ENCODE assay signal across 27 mouse cellular contexts in genomic region chr7:67072015-67072685, GRCm38 (mm10).
A peak's percentile ranks its signal among the peaks of the same experiment; 100 is the strongest.
DNase-seq lines count a peak whose midpoint lies in the region; ATAC-seq and TF ChIP-seq lines count a peak whose summit lies in the region.
"Had no signal": no experiment of that assay in that cellular context is flagged by ENCODE, and none has a peak within 500 bp of the region (broad histone marks: within the 10 kb centered on the region; RNA-seq: fewer than 3 reads in every experiment).

No protein-coding gene starts in this region.

- DNase-seq in heart, postnatal 14 days = no peak
- DNase-seq in lung, embryonic 14.5 days = peak; percentile 93
- DNase-seq in lung, adult 18-20 months = no peak
- no peak for DNase-seq in limb, embryonic 10.5 days (ENCODE audit: low spot score)
- no peak for DNase-seq in limb, embryonic 11.5 days (ENCODE audit: low spot score)
- no peak for DNase-seq in c-Kit-positive CD71-positive TER-119-positive erythroid progenitor cells, embryonic 14.5 days (ENCODE audit: low spot score)
- DNase-seq in frontal cortex, adult 2 months (ENCODE audit: extremely low spot score in 1 of 2, low spot score in 1 of 2) = no peak
- DNase-seq: adrenal gland, adult 2 months; cerebellum, adult 18-20 months; cerebellum, postnatal 14 days; gastrocnemius, postnatal 25 days; kidney, adult 8-10 months; layer of hippocampus, adult 9-11 months; retina, postnatal 1 day; right cerebral cortex, postnatal 25 days; spleen, adult 18-20 months had no signal

- no peak overlapping the region for H3K4me3 ChIP-seq in heart, embryonic 14.5 days (ENCODE audit: control insufficient read depth in 1 of 2, insufficient read depth in 1 of 2, low read depth in 1 of 2, low read length in 2 of 2)
- no peak overlapping the region for H3K4me3 ChIP-seq in lung, embryonic 14.5 days (ENCODE audit: low read depth, low read length)
- H3K4me3 ChIP-seq in limb, embryonic 10.5 days = no peak overlapping the region
- no peak overlapping the region for H3K4me3 ChIP-seq in limb, embryonic 11.5 days (ENCODE audit: low read depth, low read length)
- H3K4me3 ChIP-seq: forebrain, embryonic 10.5 days; liver, embryonic 12.5 days; midbrain, embryonic 10.5 days; myocyte; neural tube, embryonic 13.5 days had no signal

- no peaks in the 10 kb centered on the region for H3K27me3 ChIP-seq in heart, embryonic 14.5 days (ENCODE audit: control insufficient read depth, insufficient read depth, low read length)
- H3K27me3 ChIP-seq in lung, embryonic 14.5 days (ENCODE audit: insufficient read depth, low read length) = no peaks in the 10 kb centered on the region
- no peaks in the 10 kb centered on the region for H3K27me3 ChIP-seq in limb, embryonic 10.5 days (ENCODE audit: low read depth, poor library complexity, severe bottlenecking)
- no peaks in the 10 kb centered on the region for H3K27me3 ChIP-seq in limb, embryonic 11.5 days (ENCODE audit: control insufficient read depth, insufficient read depth, low read length)
- H3K27me3 ChIP-seq: liver, embryonic 12.5 days; neural tube, embryonic 13.5 days had no signal

- no peak overlapping the region for H3K9ac ChIP-seq in heart, embryonic 14.5 days (ENCODE audit: low read length)
- no peak overlapping the region for H3K9ac ChIP-seq in lung, embryonic 14.5 days
- H3K9ac ChIP-seq in limb, embryonic 11.5 days (ENCODE audit: low read length) = no peak overlapping the region
- H3K9ac ChIP-seq: hindbrain, embryonic 14.5 days; liver, embryonic 12.5 days; neural tube, embryonic 13.5 days had no signal

- intact Hi-C loops in heart, postnatal 14 days (cut with DNase I) = no loop called here

- TF ChIP-seq CTCF in lung, embryonic 14.5 days (IDR thresholded peaks at IDR 0.05; ENCODE audit: low read depth) = no peak

- H3K9me3 ChIP-seq in heart, embryonic 14.5 days (ENCODE audit: control insufficient read depth, low read length) = no peaks in the 10 kb centered on the region
- H3K9me3 ChIP-seq in lung, embryonic 14.5 days (ENCODE audit: low read depth, low read length) = no peaks in the 10 kb centered on the region
- H3K9me3 ChIP-seq in limb, embryonic 10.5 days (replicated peaks) = no peaks in the 10 kb centered on the region
- no peaks in the 10 kb centered on the region for H3K9me3 ChIP-seq in limb, embryonic 11.5 days (ENCODE audit: control insufficient read depth, low read length)
- H3K9me3 ChIP-seq: forebrain, embryonic 10.5 days; liver, embryonic 12.5 days; midbrain, embryonic 10.5 days; neural tube, embryonic 13.5 days had no signal

- H3K36me3 ChIP-seq in heart, embryonic 14.5 days (ENCODE audit: control insufficient read depth, insufficient read depth, low read length) = no peaks in the 10 kb centered on the region
- H3K36me3 ChIP-seq in lung, embryonic 14.5 days (ENCODE audit: insufficient read depth) = no peaks in the 10 kb centered on the region
- H3K36me3 ChIP-seq in limb, embryonic 10.5 days = no peaks in the 10 kb centered on the region
- no peaks in the 10 kb centered on the region for H3K36me3 ChIP-seq in limb, embryonic 11.5 days (ENCODE audit: control insufficient read depth, insufficient read depth, low read length)
- H3K36me3 ChIP-seq: forebrain, embryonic 10.5 days; liver, embryonic 12.5 days; midbrain, embryonic 10.5 days; neural tube, embryonic 13.5 days had no signal

- no peak for ATAC-seq in heart, embryonic 14.5 days (ENCODE audit: insufficient number of reproducible peaks, insufficient read depth, low FRiP score, low read depth)
- ATAC-seq in lung, embryonic 14.5 days (ENCODE audit: insufficient read depth) = peak; percentile 96
- ATAC-seq in limb, embryonic 11.5 days (ENCODE audit: insufficient number of reproducible peaks, low FRiP score, low TSS enrichment, low read depth) = peak; percentile 59; the same call in 1 of the 2 replicates
- ATAC-seq: forebrain, embryonic 16.5 days; inflammation-experienced regulatory T-cells, adult 6 months; liver, embryonic 12.5 days; midbrain, embryonic 16.5 days had no signal

- peaks cover 6 to 12% of the 10 kb centered on the region in 2 experiments; a peak in 3 of 4 replicates for H3K4me1 ChIP-seq in heart, embryonic 14.5 days (ENCODE audit: control insufficient read depth in 2 of 2, insufficient read depth in 2 of 2, low read length in 2 of 2)
- no peaks in the 10 kb centered on the region for H3K4me1 ChIP-seq in lung, embryonic 14.5 days (ENCODE audit: insufficient read depth)
- peaks cover 23% of the 10 kb centered on the region for H3K4me1 ChIP-seq in limb, embryonic 10.5 days
- H3K4me1 ChIP-seq in limb, embryonic 11.5 days (ENCODE audit: control insufficient read depth, insufficient read depth, low read length) = no peaks in the 10 kb centered on the region
- H3K4me1 ChIP-seq: forebrain, embryonic 10.5 days; liver, embryonic 12.5 days; midbrain, embryonic 10.5 days; neural tube, embryonic 13.5 days had no signal

- H3K4me2 ChIP-seq in heart, embryonic 14.5 days (ENCODE audit: low read length) = no peak overlapping the region
- H3K4me2 ChIP-seq in lung, embryonic 14.5 days = no peak overlapping the region
- no peak overlapping the region for H3K4me2 ChIP-seq in limb, embryonic 11.5 days (ENCODE audit: low read depth, severe bottlenecking)
- H3K4me2 ChIP-seq: hindbrain, embryonic 14.5 days; liver, embryonic 12.5 days; neural tube, embryonic 13.5 days had no signal

- peak overlapping the region; percentile 29 to 53; a peak in 3 of 4 replicates for H3K27ac ChIP-seq in heart, embryonic 14.5 days (replicated peaks in 1 of 2; ENCODE audit: control insufficient read depth in 1 of 2, insufficient read depth in 1 of 2, low read depth in 2 of 2, low read length in 2 of 2)
- peak overlapping the region; percentile 74 for H3K27ac ChIP-seq in lung, embryonic 14.5 days (ENCODE audit: low read depth)
- peak overlapping the region; percentile 30; the same call in 1 of the 2 replicates for H3K27ac ChIP-seq in limb, embryonic 10.5 days
- no peak overlapping the region for H3K27ac ChIP-seq in limb, embryonic 11.5 days (replicated peaks; ENCODE audit: low read depth, low read length)
- H3K27ac ChIP-seq: forebrain, embryonic 10.5 days; hindbrain, embryonic 14.5 days; liver, embryonic 12.5 days; macrophage; midbrain, embryonic 10.5 days; neural tube, embryonic 13.5 days had no signal

- WGBS in heart, embryonic 14.5 days = 39% methylated on average over 10 of the region's 10 CpGs
- 35% methylated on average over 9 of the region's 10 CpGs for WGBS in lung, embryonic 14.5 days
- 86% methylated on average over 10 of the region's 10 CpGs for WGBS in limb, embryonic 10.5 days
- WGBS in limb, embryonic 11.5 days = 69% methylated on average over 10 of the region's 10 CpGs
